Mouse (Mus musculus): Measurements from ENCODE around the gene Lrrc28. TPM values are rescaled to one million over a fixed set of nuclear protein-coding genes. Genes with fewer than 3 reads are reported as not detected.

Gene Lrrc28
- total and polyA plus RNA-seq, 3 experiments = 8.9 to 41.2 (median 16.6) TPM

DNA sequence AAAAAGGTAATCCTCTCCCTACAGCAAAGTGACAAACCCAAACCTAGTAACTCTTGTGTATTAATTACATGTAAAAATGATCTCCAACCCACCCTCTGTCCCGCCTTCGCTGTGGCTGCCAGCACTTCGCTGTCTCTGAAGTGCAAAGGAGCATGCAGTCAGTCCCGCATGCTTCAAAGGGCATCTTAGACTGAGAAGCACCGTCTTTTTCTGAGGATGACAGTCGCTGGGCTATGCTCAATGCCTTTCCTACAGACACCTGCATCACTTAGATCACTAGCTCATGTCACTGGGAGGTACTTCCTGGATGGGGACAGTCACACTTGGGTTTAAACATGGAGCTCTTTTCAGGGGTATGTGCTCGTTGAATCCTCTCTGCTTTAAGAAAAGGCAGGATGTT lies 133.5 kb downstream of the Lrrc28 start:
- no peaks in the 10 kb centered on the region for H3K4me1 ChIP-seq (ENCODE audit: insufficient read depth, low read depth, low read length)
- H3K9me3 ChIP-seq (replicated peaks) = no peaks in the 10 kb centered on the region
- no peaks in the 10 kb centered on the region for H3K27me3 ChIP-seq (ENCODE audit: insufficient read depth, low read length)
- TF ChIP-seq POLR2AphosphoS5 (IDR thresholded peaks at IDR 0.05; ENCODE audit: insufficient replicate concordance, low read depth, low read length) = no peak
- TF ChIP-seq CTCF (IDR thresholded peaks at IDR 0.05; ENCODE audit: low read depth, low read length) = no peak
- no peak for TF ChIP-seq GATA1 (IDR thresholded peaks at IDR 0.05; ENCODE audit: borderline replicate concordance, low read length)
- no peak for TF ChIP-seq TAL1 (conservative IDR thresholded peaks at IDR 0.05; ENCODE audit: low read depth, low read length)
- no peak for TF ChIP-seq GATA2 (IDR thresholded peaks at IDR 0.05; ENCODE audit: borderline replicate concordance, low read depth, low read length)
- DNase-seq (ENCODE audit: low spot score) = no peak
- no peak overlapping the region for H3K4me3 ChIP-seq (ENCODE audit: low read depth, low read length)
- peaks cover 7% of the 10 kb centered on the region for H3K36me3 ChIP-seq (replicated peaks)
- no peak for ATAC-seq (ENCODE audit: extremely low read depth, insufficient number of reproducible peaks, low FRiP score, poor library complexity, severe bottlenecking)

DNA sequence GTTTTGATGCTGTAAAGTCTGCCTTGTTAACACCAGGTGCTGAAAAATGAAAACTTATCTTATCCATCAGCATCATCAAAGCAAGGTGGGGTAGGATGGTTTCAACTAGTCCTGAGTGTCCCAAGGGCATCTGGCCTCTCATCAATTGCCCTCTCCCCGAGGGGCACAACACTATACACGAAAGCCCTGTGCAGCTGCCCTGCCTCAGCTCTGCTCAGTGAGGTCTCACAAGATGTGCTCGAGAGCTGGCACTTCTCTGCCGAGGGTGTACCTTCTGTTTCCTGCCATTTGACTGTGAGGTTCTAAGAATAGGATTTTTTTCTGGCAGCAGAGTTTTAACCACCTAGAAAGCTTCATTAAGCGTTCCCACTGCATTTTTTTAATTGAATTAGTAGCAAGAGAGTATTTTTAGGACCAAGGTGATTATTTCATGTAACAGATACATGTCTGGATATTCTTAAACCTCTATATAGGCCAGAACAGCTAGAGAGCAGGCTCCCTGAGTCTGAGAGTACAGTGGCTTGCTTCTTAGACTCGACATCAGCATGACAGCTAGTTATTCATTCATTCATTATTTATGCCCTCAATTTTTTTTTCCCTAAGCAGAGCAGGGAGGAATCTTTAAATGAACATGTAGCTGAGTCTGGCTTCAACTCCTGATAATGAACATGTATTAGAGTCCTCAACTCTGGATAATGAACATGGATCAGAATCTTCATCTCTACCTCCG lies 141.6 kb downstream of the Lrrc28 start:
- DNase-seq (ENCODE audit: low spot score) (no peak), ATAC-seq (ENCODE audit: extremely low read depth, insufficient number of reproducible peaks, low FRiP score, poor library complexity, severe bottlenecking) (no peak)
- Histone ChIP-seq H3K36me3 (replicated peaks) (no peaks in the 10 kb centered on the region), H3K4me3 (ENCODE audit: low read depth, low read length) (no peak overlapping the region), H3K9me3 (replicated peaks) (no peaks in the 10 kb centered on the region), H3K4me1 (ENCODE audit: insufficient read depth, low read depth, low read length) (no peaks in the 10 kb centered on the region), H3K27me3 (ENCODE audit: insufficient read depth, low read length) (peaks cover 6% of the 10 kb centered on the region; the same call in 1 of the 2 replicates)
- no peak for TF ChIP-seq POLR2AphosphoS5 (IDR thresholded peaks at IDR 0.05; ENCODE audit: insufficient replicate concordance, low read depth, low read length)
- TF ChIP-seq GATA1 (IDR thresholded peaks at IDR 0.05; ENCODE audit: borderline replicate concordance, low read length) = no peak
- TF ChIP-seq CTCF (IDR thresholded peaks at IDR 0.05; ENCODE audit: low read depth, low read length) = no peak
- no peak for TF ChIP-seq GATA2 (IDR thresholded peaks at IDR 0.05; ENCODE audit: borderline replicate concordance, low read depth, low read length)
- no peak for TF ChIP-seq TAL1 (conservative IDR thresholded peaks at IDR 0.05; ENCODE audit: low read depth, low read length)

DNA sequence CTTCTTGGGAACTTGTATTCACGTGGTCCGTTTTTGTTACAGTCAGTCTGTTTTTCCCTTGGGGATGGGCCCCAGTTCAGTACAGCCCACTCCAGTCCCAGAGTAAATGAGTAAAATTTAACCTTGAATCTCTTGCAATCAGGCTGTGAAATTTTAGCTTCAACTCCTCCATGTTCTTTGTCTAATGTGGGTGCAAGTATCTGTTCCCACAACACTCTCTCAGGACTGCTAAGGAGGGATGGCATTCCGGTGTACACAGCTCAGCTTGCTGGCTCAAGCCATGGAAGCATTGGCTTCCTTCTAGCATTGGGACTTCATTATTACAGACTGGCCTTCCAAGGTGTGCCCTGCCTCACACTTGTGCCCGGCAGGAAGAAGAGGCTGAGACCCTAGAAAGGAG lies 142.4 kb downstream of the Lrrc28 start:
- no peak for ATAC-seq (ENCODE audit: extremely low read depth, insufficient number of reproducible peaks, low FRiP score, poor library complexity, severe bottlenecking)
- Histone ChIP-seq H3K4me3 (ENCODE audit: low read depth, low read length) (no peak overlapping the region), H3K27me3 (ENCODE audit: insufficient read depth, low read length) (peaks cover 6% of the 10 kb centered on the region; the same call in 1 of the 2 replicates), H3K4me1 (ENCODE audit: insufficient read depth, low read depth, low read length) (no peaks in the 10 kb centered on the region), H3K36me3 (replicated peaks) (no peaks in the 10 kb centered on the region), H3K9me3 (replicated peaks) (no peaks in the 10 kb centered on the region)
- DNase-seq (ENCODE audit: low spot score) = no peak
- TF ChIP-seq POLR2AphosphoS5 (IDR thresholded peaks at IDR 0.05; ENCODE audit: insufficient replicate concordance, low read depth, low read length) (no peak), GATA1 (IDR thresholded peaks at IDR 0.05; ENCODE audit: borderline replicate concordance, low read length) (no peak), GATA2 (IDR thresholded peaks at IDR 0.05; ENCODE audit: borderline replicate concordance, low read depth, low read length) (no peak), CTCF (IDR thresholded peaks at IDR 0.05; ENCODE audit: low read depth, low read length) (no peak), TAL1 (conservative IDR thresholded peaks at IDR 0.05; ENCODE audit: low read depth, low read length) (no peak)

DNA sequence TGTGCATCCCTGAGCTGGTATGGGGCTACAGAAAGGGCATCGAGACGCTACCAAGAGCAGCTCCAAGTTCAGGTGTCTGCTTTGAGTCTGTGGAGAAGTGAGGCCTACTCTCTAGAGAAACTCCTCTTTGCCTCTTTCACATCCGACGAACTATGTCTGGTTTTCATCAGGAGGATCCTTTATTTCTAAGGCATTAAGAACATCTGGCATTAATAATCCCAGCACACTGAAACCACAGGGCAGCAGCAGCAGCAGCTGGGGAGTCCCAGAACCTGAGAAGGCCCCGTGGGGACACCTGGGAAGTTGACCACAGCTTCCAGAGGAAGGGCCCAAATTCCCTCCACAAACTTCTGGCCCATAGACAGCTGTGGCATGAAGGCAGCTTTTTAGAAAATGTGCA lies 144.2 kb downstream of the Lrrc28 start:
- H3K4me3 ChIP-seq (ENCODE audit: low read depth, low read length) = no peak overlapping the region
- no peaks in the 10 kb centered on the region for H3K4me1 ChIP-seq (ENCODE audit: insufficient read depth, low read depth, low read length)
- DNase-seq (ENCODE audit: low spot score) (no peak), ATAC-seq (ENCODE audit: extremely low read depth, insufficient number of reproducible peaks, low FRiP score, poor library complexity, severe bottlenecking) (no peak)
- H3K36me3 ChIP-seq (replicated peaks) = no peaks in the 10 kb centered on the region
- no peaks in the 10 kb centered on the region for H3K9me3 ChIP-seq (replicated peaks)
- TF ChIP-seq GATA2 (IDR thresholded peaks at IDR 0.05; ENCODE audit: borderline replicate concordance, low read depth, low read length) (no peak), CTCF (IDR thresholded peaks at IDR 0.05; ENCODE audit: low read depth, low read length) (no peak), GATA1 (IDR thresholded peaks at IDR 0.05; ENCODE audit: borderline replicate concordance, low read length) (no peak), TAL1 (conservative IDR thresholded peaks at IDR 0.05; ENCODE audit: low read depth, low read length) (no peak), POLR2AphosphoS5 (IDR thresholded peaks at IDR 0.05; ENCODE audit: insufficient replicate concordance, low read depth, low read length) (no peak)
- peaks cover 6% of the 10 kb centered on the region; the same call in 1 of the 2 replicates for H3K27me3 ChIP-seq (ENCODE audit: insufficient read depth, low read length)

DNA sequence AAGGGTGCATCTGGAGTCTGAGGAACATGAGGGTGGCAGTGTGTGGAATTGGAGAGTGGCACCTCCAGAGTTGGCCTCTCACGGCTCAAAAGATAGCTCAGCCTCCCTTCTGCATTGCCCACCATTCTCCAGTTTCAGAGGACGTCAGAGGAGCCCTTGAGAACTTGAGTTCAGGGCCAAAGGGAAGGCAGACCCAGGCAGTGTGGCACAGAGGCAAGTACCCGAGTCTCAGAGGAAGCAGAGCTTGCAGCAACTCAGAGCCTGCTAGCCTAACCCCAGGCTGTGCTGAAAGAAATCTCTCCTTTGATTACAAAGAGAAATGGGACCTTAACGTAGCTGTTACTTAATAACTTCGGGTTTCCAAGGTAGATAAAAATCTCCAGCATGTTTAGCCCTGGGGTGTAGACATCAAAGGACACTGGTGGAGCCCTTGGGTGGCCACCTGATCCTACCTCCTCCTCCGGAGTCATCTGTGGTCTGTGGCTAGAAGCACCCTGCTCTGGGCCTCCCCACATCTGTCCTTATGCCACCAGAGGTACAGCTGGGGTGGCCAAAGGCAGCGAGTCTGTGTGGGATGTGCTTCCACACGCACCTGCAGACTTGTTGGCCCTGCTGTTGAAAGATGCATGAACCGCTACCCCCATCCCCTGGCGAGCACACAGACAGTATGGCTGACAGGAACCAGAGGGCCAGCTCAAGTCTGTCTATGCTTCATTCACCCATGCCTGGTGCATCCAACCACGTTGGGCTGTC lies 144.8 kb downstream of the Lrrc28 start:
- H3K36me3 ChIP-seq (replicated peaks) = no peaks in the 10 kb centered on the region
- ATAC-seq (ENCODE audit: extremely low read depth, insufficient number of reproducible peaks, low FRiP score, poor library complexity, severe bottlenecking) (no peak), DNase-seq (ENCODE audit: low spot score) (no peak)
- peaks cover 6% of the 10 kb centered on the region; the same call in 1 of the 2 replicates for H3K27me3 ChIP-seq (ENCODE audit: insufficient read depth, low read length)
- TF ChIP-seq GATA2 (IDR thresholded peaks at IDR 0.05; ENCODE audit: borderline replicate concordance, low read depth, low read length) = no peak
- no peak for TF ChIP-seq POLR2AphosphoS5 (IDR thresholded peaks at IDR 0.05; ENCODE audit: insufficient replicate concordance, low read depth, low read length)
- TF ChIP-seq TAL1 (conservative IDR thresholded peaks at IDR 0.05; ENCODE audit: low read depth, low read length) = no peak
- no peak for TF ChIP-seq CTCF (IDR thresholded peaks at IDR 0.05; ENCODE audit: low read depth, low read length)
- TF ChIP-seq GATA1 (IDR thresholded peaks at IDR 0.05; ENCODE audit: borderline replicate concordance, low read length) = no peak
- H3K9me3 ChIP-seq (replicated peaks) = no peaks in the 10 kb centered on the region
- no peaks in the 10 kb centered on the region for H3K4me1 ChIP-seq (ENCODE audit: insufficient read depth, low read depth, low read length)
- H3K4me3 ChIP-seq (ENCODE audit: low read depth, low read length) = no peak overlapping the region

DNA sequence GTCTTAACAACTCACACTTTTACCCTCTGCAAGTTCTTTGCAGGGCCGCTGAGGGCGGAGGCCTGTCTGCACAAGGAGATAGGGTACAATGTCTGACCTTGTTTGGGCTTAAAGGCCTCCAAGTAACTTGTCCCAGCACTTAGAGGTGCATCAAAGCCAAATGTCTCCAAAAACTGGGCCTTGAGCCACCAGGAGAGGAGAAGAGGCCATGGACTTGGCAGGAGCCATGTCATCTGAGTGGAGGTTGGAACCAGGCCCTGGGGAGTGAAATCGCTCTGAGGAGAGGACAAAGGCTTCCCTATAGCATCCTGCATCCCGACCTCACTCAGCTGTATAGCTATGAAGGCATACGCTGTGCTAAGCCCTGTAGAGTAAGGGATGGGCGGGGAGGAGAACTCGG lies 145.6 kb downstream of the Lrrc28 start:
- no peaks in the 10 kb centered on the region for H3K36me3 ChIP-seq (replicated peaks)
- DNase-seq (ENCODE audit: low spot score) = no peak
- H3K27me3 ChIP-seq (ENCODE audit: insufficient read depth, low read length) = peaks cover 6% of the 10 kb centered on the region; the same call in 1 of the 2 replicates
- H3K9me3 ChIP-seq (replicated peaks) = no peaks in the 10 kb centered on the region
- no peak for ATAC-seq (ENCODE audit: extremely low read depth, insufficient number of reproducible peaks, low FRiP score, poor library complexity, severe bottlenecking)
- H3K4me1 ChIP-seq (ENCODE audit: insufficient read depth, low read depth, low read length) = no peaks in the 10 kb centered on the region
- TF ChIP-seq TAL1 (conservative IDR thresholded peaks at IDR 0.05; ENCODE audit: low read depth, low read length) = no peak
- no peak for TF ChIP-seq CTCF (IDR thresholded peaks at IDR 0.05; ENCODE audit: low read depth, low read length)
- TF ChIP-seq GATA1 (IDR thresholded peaks at IDR 0.05; ENCODE audit: borderline replicate concordance, low read length) = no peak
- H3K4me3 ChIP-seq (ENCODE audit: low read depth, low read length) = no peak overlapping the region
